ENCODE assay signal across 8 mouse cellular contexts in genomic region chr3:108086470-108086979, GRCm38 (mm10). TPM values are rescaled to one million over a fixed set of nuclear protein-coding genes. Genes with fewer than 3 reads are reported as not detected.
DNase-seq lines count a peak whose midpoint lies in the region; ATAC-seq and TF ChIP-seq lines count a peak whose summit lies in the region.

TSS of gene Ampd2 (minus strand) at chr3:108086651.

- TF ChIP-seq POLR2A in heart, adult 2 months (IDR thresholded peaks at IDR 0.05; ENCODE audit: insufficient read depth, low read depth, low read length), result no peak
- TF ChIP-seq POLR2A in limb, embryonic 14.5 days (IDR thresholded peaks at IDR 0.05; ENCODE audit: borderline replicate concordance, extremely low read depth, insufficient read depth, insufficient read length), result no peak

- intact Hi-C loops in heart, adult 2 months (cut with DNase I), result no loop called here

- TF ChIP-seq CTCF in heart, adult 2 months (IDR thresholded peaks at IDR 0.05), result no peak

- H3K4me3 ChIP-seq in embryonic facial prominence, embryonic 10.5 days, result peak within 1 kb of the TSS; percentile 90
- H3K4me3 ChIP-seq in heart, adult 2 months, result peak within 1 kb of the TSS; percentile 56
- peak within 1 kb of the TSS; percentile 64 for H3K4me3 ChIP-seq in limb, embryonic 14.5 days (replicated peaks; ENCODE audit: low read length)
- peak within 1 kb of the TSS; percentile 50 for H3K4me3 ChIP-seq in midbrain, embryonic 15.5 days
- H3K4me3 ChIP-seq in stomach, embryonic 16.5 days (replicated peaks; ENCODE audit: low read length), result peak within 1 kb of the TSS; percentile 69

- no peaks in the 10 kb centered on the region for H3K9me3 ChIP-seq in embryonic facial prominence, embryonic 10.5 days
- H3K9me3 ChIP-seq in limb, embryonic 14.5 days (ENCODE audit: control insufficient read depth, low read length), result no peaks in the 10 kb centered on the region
- H3K9me3 ChIP-seq in midbrain, embryonic 15.5 days, result no peaks in the 10 kb centered on the region
- no peaks in the 10 kb centered on the region for H3K9me3 ChIP-seq in stomach, embryonic 16.5 days (replicated peaks; ENCODE audit: control insufficient read depth, low read length)

- TF ChIP-seq EP300 in heart, adult 2 months (IDR thresholded peaks at IDR 0.05; ENCODE audit: insufficient read depth, low read depth, low read length), result 0 out of 2 replicates have a peak, but pooled peaks have one; percentile 18

- peak; percentile 90 for DNase-seq in 416B (ENCODE audit: low read depth)
- peak; percentile 93 to 94 for DNase-seq in adrenal gland, adult 18-20 months (ENCODE audit: low spot score in 2 of 2)
- peak; percentile 91 for DNase-seq in embryonic facial prominence, embryonic 10.5 days (ENCODE audit: low spot score)
- peak; percentile 86 to 89 for DNase-seq in heart, adult 2 months
- peak; percentile 91 for DNase-seq in kidney, adult 18-20 months
- DNase-seq in limb, embryonic 14.5 days (ENCODE audit: low spot score), result peak; percentile 71

- H3K4me1 ChIP-seq in embryonic facial prominence, embryonic 10.5 days, result peaks cover 75% of the 10 kb centered on the region
- peaks cover 10% of the 10 kb centered on the region; the same call in 1 of the 2 replicates for H3K4me1 ChIP-seq in heart, adult 2 months (ENCODE audit: control insufficient read depth, insufficient read depth, low read length)
- peaks cover 45% of the 10 kb centered on the region for H3K4me1 ChIP-seq in limb, embryonic 14.5 days (ENCODE audit: control insufficient read depth, insufficient read depth, low read length)
- peaks cover 50% of the 10 kb centered on the region for H3K4me1 ChIP-seq in midbrain, embryonic 15.5 days
- H3K4me1 ChIP-seq in stomach, embryonic 16.5 days (ENCODE audit: control insufficient read depth, insufficient read depth, low read length), result peaks cover 60% of the 10 kb centered on the region

- no peaks in the 10 kb centered on the region for H3K36me3 ChIP-seq in embryonic facial prominence, embryonic 10.5 days (replicated peaks)
- H3K36me3 ChIP-seq in heart, adult 2 months (ENCODE audit: control insufficient read depth, insufficient read depth, low read length), result no peaks in the 10 kb centered on the region
- H3K36me3 ChIP-seq in limb, embryonic 14.5 days (ENCODE audit: control insufficient read depth, insufficient read depth, low read length), result no peaks in the 10 kb centered on the region
- no peaks in the 10 kb centered on the region for H3K36me3 ChIP-seq in midbrain, embryonic 15.5 days (replicated peaks)
- H3K36me3 ChIP-seq in stomach, embryonic 16.5 days (ENCODE audit: control insufficient read depth, insufficient read depth, low read length), result no peaks in the 10 kb centered on the region

- no peaks in the 10 kb centered on the region for H3K27me3 ChIP-seq in embryonic facial prominence, embryonic 10.5 days (replicated peaks; ENCODE audit: low read depth, poor library complexity, severe bottlenecking)
- H3K27me3 ChIP-seq in heart, adult 2 months (ENCODE audit: control insufficient read depth, insufficient read depth, low read length), result no peaks in the 10 kb centered on the region
- no peaks in the 10 kb centered on the region for H3K27me3 ChIP-seq in limb, embryonic 14.5 days (ENCODE audit: control insufficient read depth, insufficient read depth, low read length)
- H3K27me3 ChIP-seq in midbrain, embryonic 15.5 days (replicated peaks), result no peaks in the 10 kb centered on the region
- no peaks in the 10 kb centered on the region for H3K27me3 ChIP-seq in stomach, embryonic 16.5 days (ENCODE audit: control insufficient read depth, insufficient read depth, low read length)

- peak within 1 kb of the TSS; percentile 100 for H3K4me2 ChIP-seq in limb, embryonic 14.5 days (replicated peaks; ENCODE audit: low read depth, low read length, severe bottlenecking)
- peak within 1 kb of the TSS; percentile 100 for H3K4me2 ChIP-seq in midbrain, embryonic 15.5 days
- peak within 1 kb of the TSS; percentile 99 for H3K4me2 ChIP-seq in stomach, embryonic 16.5 days (ENCODE audit: low read depth, low read length)

- H3K27ac ChIP-seq in embryonic facial prominence, embryonic 10.5 days (replicated peaks), result peak within 1 kb of the TSS; percentile 95
- H3K27ac ChIP-seq in heart, adult 2 months, result peak within 1 kb of the TSS; percentile 95
- peak within 1 kb of the TSS; percentile 76 for H3K27ac ChIP-seq in limb, embryonic 14.5 days (replicated peaks; ENCODE audit: low read depth, low read length)
- H3K27ac ChIP-seq in midbrain, embryonic 15.5 days, result peak within 1 kb of the TSS; percentile 80
- H3K27ac ChIP-seq in stomach, embryonic 16.5 days (ENCODE audit: low read length), result peak within 1 kb of the TSS; percentile 96

- no peaks in the 10 kb centered on the region for H3K79me2 ChIP-seq in heart, adult 2 months (replicated peaks; ENCODE audit: control insufficient read depth, insufficient read depth, low read length)

- under 1% methylated on average over 29 of the region's 29 CpGs for WGBS in embryonic facial prominence, embryonic 10.5 days
- under 1% methylated on average over 29 of the region's 29 CpGs for WGBS in heart, adult 2 months
- WGBS in limb, embryonic 14.5 days, result 1% methylated on average over 24 of the region's 29 CpGs
- 1% methylated on average over 29 of the region's 29 CpGs for WGBS in midbrain, embryonic 15.5 days
- WGBS in stomach, embryonic 16.5 days, result under 1% methylated on average over 29 of the region's 29 CpGs

- ATAC-seq in limb, embryonic 14.5 days (ENCODE audit: low FRiP score, low read depth), result peak; percentile 8; the same call in 1 of the 2 replicates
- no peak for ATAC-seq in midbrain, embryonic 15.5 days (replicated peaks)
- peak; percentile 46; the same call in 1 of the 2 replicates for ATAC-seq in stomach, embryonic 16.5 days (ENCODE audit: insufficient read depth, low FRiP score)

- peak within 1 kb of the TSS; percentile 74 for H3K9ac ChIP-seq in heart, adult 2 months (ENCODE audit: low read depth, low read length)
- H3K9ac ChIP-seq in limb, embryonic 14.5 days (ENCODE audit: low read depth, low read length, severe bottlenecking), result peak within 1 kb of the TSS; percentile 68
- H3K9ac ChIP-seq in midbrain, embryonic 15.5 days, result peak within 1 kb of the TSS; percentile 59
- peak within 1 kb of the TSS; percentile 84 for H3K9ac ChIP-seq in stomach, embryonic 16.5 days (ENCODE audit: low read length)

RNA-seq across cellular contexts. Expression of gene Ampd2, which starts in this region (rescaled TPM):
- 100 to 1,000 TPM; 130 to 192 TPM for total RNA-seq in adrenal gland, adult 18-20 months (2021)
- polyA plus RNA-seq in embryonic facial prominence, embryonic 10.5 days (2016; fragmentation: Nextera tagmentation; extraction: Ambion mirVana), result 69.4 and 70.6 TPM in 2 replicates
- total RNA-seq in heart, adult 2 months (2021), result 1 to 10 TPM; 4.1 to 4.6 TPM
- polyA plus RNA-seq in heart, adult 2 months (2012; rRNA removed), result 25.9 and 26.3 TPM in 2 replicates
- 116 and 161 TPM in 2 replicates for polyA plus RNA-seq in limb, embryonic 14.5 days (2012; rRNA removed)
- 35.8 and 38.7 TPM in 2 replicates for polyA plus RNA-seq in limb, embryonic 14.5 days (2014; fragmentation: Nextera tagmentation; extraction: Ambion mirVana)
- polyA plus RNA-seq in midbrain, embryonic 15.5 days (2015; fragmentation: Nextera tagmentation; extraction: Ambion mirVana), result 67.9 and 76.2 TPM in 2 replicates
- polyA plus RNA-seq in stomach, embryonic 16.5 days (2015; fragmentation: Nextera tagmentation; extraction: Ambion mirVana), result 49.8 and 51.9 TPM in 2 replicates

Comparison
In these comparisons a context has a peak if more than half of its experiments do, and no peak if none do; other contexts are left out.
1. RNA of gene Ampd2 (total RNA-seq): 130 to 192 TPM in adrenal gland, adult 18-20 months; 4.1 to 4.6 TPM in heart, adult 2 months; every median in the first group is over 10 times any median in the second.
2. Peak in every context shown above with its lines, with median percentiles within 50 percentile points of each other: DNase-seq, H3K27ac ChIP-seq, H3K4me3 ChIP-seq, H3K9ac ChIP-seq and H3K4me2 ChIP-seq.